Mouse (Mus musculus): Measurements from ENCODE around the gene Cdh18.

GRCm38 (mm10) chr15:22789696-22790095, 240.9 kb downstream of the Cdh18 start:
- TF ChIP-seq CTCF (IDR thresholded peaks at IDR 0.05 in 2 of 3, conservative IDR thresholded peaks at IDR 0.05 in 1 of 3; ENCODE audit: control insufficient read depth in 1 of 3, insufficient read depth in 1 of 3, low read depth in 2 of 3, low read length in 3 of 3, poor library complexity in 1 of 3, severe bottlenecking in 1 of 3) (no peak), POLR2A (IDR thresholded peaks at IDR 0.05; ENCODE audit: control insufficient read depth in 1 of 2, insufficient read depth in 1 of 2, low read depth in 1 of 2, low read length in 2 of 2, poor library complexity in 1 of 2) (no peak), MAX (IDR thresholded peaks at IDR 0.05; ENCODE audit: low read length) (no peak), GATA1 (IDR thresholded peaks at IDR 0.05; ENCODE audit: low read depth, low read length) (no peak), MEF2A (IDR thresholded peaks at IDR 0.05; ENCODE audit: extremely low read depth, insufficient replicate concordance, low read depth, low read length, poor library complexity, severe bottlenecking) (no peak), GABPA (IDR thresholded peaks at IDR 0.05; ENCODE audit: low read depth, low read length) (no peak), MAFK (IDR thresholded peaks at IDR 0.05; ENCODE audit: borderline replicate concordance, low read depth, low read length) (no peak), ZKSCAN1 (IDR thresholded peaks at IDR 0.05; ENCODE audit: low read depth, low read length) (no peak), MYC (IDR thresholded peaks at IDR 0.05; ENCODE audit: low read depth, low read length) (no peak), E2F4 (IDR thresholded peaks at IDR 0.05; ENCODE audit: borderline replicate concordance, low read depth, low read length) (no peak), SMC3 (IDR thresholded peaks at IDR 0.05; ENCODE audit: low read depth, low read length) (no peak)
